Mouse (Mus musculus) ES-Bruce4 (cell line): Measurements from ENCODE around the gene Atp10b.

ENCODE experiments used
- CTCF ChIP-seq: IDR thresholded peaks from one replicate; pipeline ENCODE4 v1.8.1; 2011; ENCODE audit warnings: low read depth, low read length
- POLR2A ChIP-seq: IDR thresholded peaks from one replicate; pipeline ENCODE4 v1.8.1; 2011; ENCODE audit warnings: low read length; ENCODE audit not compliant: insufficient read depth

DNA sequence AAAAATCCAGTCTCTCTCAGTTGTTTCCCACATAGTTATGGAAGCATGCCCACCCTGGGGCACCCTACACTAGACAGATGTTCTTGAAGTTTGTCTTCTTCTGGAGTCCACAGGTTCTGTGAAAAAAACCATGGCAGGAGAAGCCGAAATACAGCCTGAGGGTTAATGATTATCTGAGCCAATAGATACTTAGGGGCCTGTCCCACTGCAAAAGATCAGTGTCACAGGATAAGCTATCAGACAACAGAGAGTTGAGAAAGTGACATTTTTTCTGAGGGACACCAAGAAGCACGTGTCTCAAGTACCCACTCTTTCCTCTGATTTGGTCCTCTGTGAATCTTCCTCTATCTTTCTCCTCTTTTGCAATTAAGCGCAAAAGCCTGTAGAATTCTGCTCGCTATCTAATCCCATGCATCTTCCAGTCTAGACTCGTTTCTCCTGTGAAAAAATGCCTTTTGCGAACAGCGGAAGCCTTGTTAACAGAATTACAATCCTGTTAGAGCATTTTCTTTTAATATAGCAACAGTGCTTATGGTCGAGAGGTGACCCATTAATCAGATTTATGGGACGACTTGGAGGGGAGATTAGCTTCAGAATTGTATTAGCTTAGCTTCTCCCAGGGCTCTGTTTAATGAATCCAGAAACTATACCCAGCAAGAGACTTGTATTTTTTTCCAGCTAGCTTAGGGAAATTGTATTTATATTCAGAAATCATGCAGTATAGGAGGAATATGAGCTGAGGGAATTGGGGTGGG is 10.7 kb downstream of the Atp10b start:
- TF ChIP-seq CTCF (no peak), POLR2A (no peak)
